Mouse (Mus musculus) adrenal gland, postnatal 0 days (tissue): ENCODE results near the gene Gm12394. TPM values are rescaled to one million over a fixed set of nuclear protein-coding genes. Genes with fewer than 3 reads are reported as not detected.

Experiments
- polyA plus RNA-seq: library from polyadenylated mRNA; unstranded; fragments of >200 nt; fragmentation: Nextera tagmentation; extraction: Ambion mirVana; gene quantifications from 2 replicates; pipeline ENCODE4 v1.2.1, GENCODE M21; 2015

Gene Gm12394
- 0.09 and 0.28 TPM in 2 replicates for polyA plus RNA-seq

DNA sequence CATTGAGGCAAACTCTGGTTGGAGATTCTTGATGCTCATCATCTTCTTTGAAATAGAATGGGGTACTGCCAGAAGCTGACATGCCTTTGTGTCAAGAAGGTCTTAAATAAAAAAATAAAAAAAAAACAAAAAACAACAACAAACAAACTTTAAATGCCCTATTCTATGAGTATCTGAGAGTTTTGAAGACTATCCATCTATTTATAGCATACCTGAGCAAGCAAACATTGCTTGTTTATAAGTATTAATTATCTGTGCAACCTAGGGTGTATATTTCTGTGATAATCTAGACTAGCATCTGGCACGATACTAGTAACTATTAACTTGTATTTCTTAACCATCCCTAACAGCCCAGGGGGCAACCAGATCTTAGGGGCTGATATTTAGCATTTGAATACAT, at the start of gene Gm12394:
Gene Gm12394 (minus strand): TSS at position 101 of the 400 bp plus-strand sequence.

DNA sequence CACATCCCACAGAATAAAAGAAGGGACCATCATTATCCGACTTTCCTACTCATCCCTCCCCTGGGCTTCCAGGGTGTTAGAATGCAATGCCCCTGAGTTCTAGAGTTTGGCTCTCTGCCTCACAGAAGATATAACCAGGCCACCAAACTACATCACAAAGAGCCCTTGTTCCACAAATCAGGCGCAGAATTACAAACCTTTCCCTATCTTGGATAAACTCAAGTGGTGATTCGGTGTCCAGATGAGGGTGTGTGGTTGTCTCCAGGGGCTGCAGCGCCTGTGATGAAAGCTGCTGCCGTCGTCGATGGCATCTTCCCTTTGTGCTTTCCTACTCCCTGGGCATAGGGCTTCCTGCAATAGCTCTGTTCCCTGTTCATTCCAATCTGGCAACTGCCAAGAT, 17.6 kb upstream of the Gm12394 start, which contains the start of gene Fam205c:
Gene Fam205c (minus strand): TSS at position 101 of the 400 bp plus-strand sequence.

DNA sequence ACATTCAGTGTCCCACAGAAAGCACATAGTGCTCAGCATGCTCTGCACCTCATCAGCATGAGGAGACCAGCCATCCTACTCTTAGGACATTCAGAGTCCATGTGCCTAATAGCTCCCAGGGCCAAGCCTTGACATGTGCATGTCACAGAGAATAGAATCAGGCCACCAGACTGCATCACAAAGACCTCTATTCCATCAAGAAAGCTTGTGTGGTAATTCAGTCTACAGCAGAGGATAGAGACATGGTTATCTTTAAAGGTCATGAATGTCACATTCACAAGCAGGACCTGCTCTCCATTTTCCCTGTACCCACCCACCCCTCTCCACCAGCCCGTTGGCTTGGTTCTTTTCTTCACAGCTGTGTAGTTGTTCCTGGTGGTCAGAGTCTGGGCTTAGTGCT, 2.8 kb downstream of the Gm12394 start, which contains the start of gene Fam205a1:
Gene Fam205a1 (minus strand): TSS at position 101 of the 400 bp plus-strand sequence.

DNA sequence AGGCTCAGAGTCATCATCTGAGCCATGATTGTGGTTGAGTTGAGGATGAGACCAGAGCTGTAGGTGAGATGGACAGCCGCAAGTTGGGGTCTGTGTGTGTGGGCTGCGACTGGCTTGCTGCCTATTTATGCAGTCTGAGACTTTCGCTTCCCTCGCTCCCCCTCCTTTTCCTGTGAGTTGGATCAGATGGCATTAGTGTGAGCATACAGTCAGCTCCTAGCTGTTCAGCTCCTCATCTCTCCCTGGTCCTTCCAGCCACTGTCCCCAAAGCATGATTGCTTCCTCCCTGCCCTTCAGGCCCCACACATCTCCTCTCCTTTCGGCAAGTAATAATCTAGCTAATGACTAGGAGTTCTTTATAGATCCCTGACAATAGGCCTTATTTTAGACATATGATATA, 82.7 kb downstream of the Gm12394 start, which contains the start of gene Ccl21a:
Gene Ccl21a (minus strand): TSS at position 101 of the 400 bp plus-strand sequence.

DNA sequence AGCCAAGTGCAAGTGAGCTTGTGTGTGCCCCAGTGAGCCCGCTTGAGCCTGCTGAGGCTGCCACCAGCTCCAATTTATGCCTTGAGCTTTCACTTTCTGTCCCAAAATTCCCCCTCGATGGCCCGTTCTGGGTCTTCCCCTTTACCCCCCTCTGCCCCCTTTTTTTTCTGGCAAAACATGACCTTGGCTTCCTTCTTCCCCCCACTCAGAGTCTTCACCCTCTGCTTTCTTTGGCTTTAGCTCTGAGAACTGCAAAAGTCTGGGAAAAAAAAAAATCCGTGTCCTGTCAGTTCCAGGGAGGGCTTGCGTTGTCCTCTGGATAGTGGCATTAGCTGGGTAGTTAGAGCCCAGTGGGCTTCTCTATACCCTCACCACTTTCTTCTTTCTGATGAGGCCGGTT, 100.1 kb downstream of the Gm12394 start, which contains the start of gene Ccl19:
Gene Ccl19 (minus strand): TSS at position 101 of the 400 bp plus-strand sequence.

DNA sequence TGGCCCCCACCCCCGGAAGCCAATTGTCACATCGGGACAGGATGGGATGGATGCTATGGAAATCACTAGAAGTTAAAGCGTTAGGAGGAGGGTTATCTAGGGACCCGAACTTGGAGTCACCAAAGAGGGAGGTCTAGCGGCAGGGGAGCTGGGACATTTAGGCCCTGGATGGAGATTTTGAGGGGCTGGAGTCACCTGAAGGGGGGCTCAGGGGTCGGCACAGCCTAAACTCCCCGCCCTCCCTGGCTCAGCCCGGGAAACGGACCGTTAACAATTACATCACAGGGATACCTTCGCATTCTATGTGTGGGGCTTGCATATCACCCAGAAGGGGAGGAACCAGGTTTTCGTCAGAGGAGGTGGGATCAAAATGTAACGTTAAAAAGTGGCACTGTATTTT, 121.3 kb downstream of the Gm12394 start, which contains the start of gene 4930578G10Rik:
Gene 4930578G10Rik (plus strand): TSS at position 301 of the 400 bp plus-strand sequence.

Other genes with a start within 250 kb of the Gm12394 start
- not detected in 2 replicates for gene Gm10591, start 244.6 kb downstream of the Gm12394 start, polyA plus RNA-seq
- gene Gm2564, start 227.1 kb downstream of the Gm12394 start, polyA plus RNA-seq, result 0.58 and 0.99 TPM in 2 replicates
- not detected in 2 replicates for gene Ccl27b, start 201.5 kb downstream of the Gm12394 start, polyA plus RNA-seq
- gene Il11ra2, start 194.9 kb downstream of the Gm12394 start, polyA plus RNA-seq, result not detected in 2 replicates
- gene 4930578G10Rik, start 121.2 kb downstream of the Gm12394 start, polyA plus RNA-seq, result not detected in 2 replicates
- gene Ccl19, start 100.2 kb downstream of the Gm12394 start, polyA plus RNA-seq, result 0.26 and 0.38 TPM in 2 replicates
- 5.0 and 15.3 TPM in 2 replicates for gene Ccl21a, start 82.8 kb downstream of the Gm12394 start, polyA plus RNA-seq
- gene Fam205a1, start 2.9 kb downstream of the Gm12394 start, polyA plus RNA-seq, result 0.06 TPM in 1 of 2 replicates, not detected in the other
- 0.24 and 0.95 TPM in 2 replicates for gene Fam205c, start 17.5 kb upstream of the Gm12394 start, polyA plus RNA-seq
- gene Phf24, start 59.9 kb upstream of the Gm12394 start, polyA plus RNA-seq, result 1.3 and 3.7 TPM in 2 replicates
- 6.4 and 7.8 TPM in 2 replicates for gene Dnajb5, start 93.0 kb upstream of the Gm12394 start, polyA plus RNA-seq
- gene 1700022I11Rik, start 112.8 kb upstream of the Gm12394 start, polyA plus RNA-seq, result 0.25 and 0.59 TPM in 2 replicates
- 248 and 385 TPM in 2 replicates for gene Vcp, start 143.7 kb upstream of the Gm12394 start, polyA plus RNA-seq
- gene Fancg, start 153.7 kb upstream of the Gm12394 start, polyA plus RNA-seq, result 7.6 and 10.2 TPM in 2 replicates
- 9.7 and 11.1 TPM in 2 replicates for gene Pigo, start 169.0 kb upstream of the Gm12394 start, polyA plus RNA-seq
- gene Stoml2, start 174.9 kb upstream of the Gm12394 start, polyA plus RNA-seq, result 260 and 353 TPM in 2 replicates
- gene Fam214b, start 189.4 kb upstream of the Gm12394 start, polyA plus RNA-seq, result 8.2 and 14.9 TPM in 2 replicates
- 2.6 and 3.0 TPM in 2 replicates for gene Unc13b, start 202.2 kb upstream of the Gm12394 start, polyA plus RNA-seq